Mouse (Mus musculus) A20 (cell line): Measurements from ENCODE around the gene Casc1.
A peak's percentile ranks its signal among the peaks of the same experiment; 100 is the strongest.

Experiments
- DNase-seq: peaks from one replicate; pipeline ENCODE4 v3.0.0-alpha.2; 2011; ENCODE audit warnings: low read depth, low spot score

Casc1 gene

GRCm38 (mm10) chr6:145210816-145211338 is at the start of gene Casc1, which contains the start of gene Etfrf1:
TSS of gene Casc1 (minus strand) at chr6:145211005.
TSS of gene Etfrf1 (plus strand) at chr6:145211134.
- peak; percentile 99 for DNase-seq

DNA sequence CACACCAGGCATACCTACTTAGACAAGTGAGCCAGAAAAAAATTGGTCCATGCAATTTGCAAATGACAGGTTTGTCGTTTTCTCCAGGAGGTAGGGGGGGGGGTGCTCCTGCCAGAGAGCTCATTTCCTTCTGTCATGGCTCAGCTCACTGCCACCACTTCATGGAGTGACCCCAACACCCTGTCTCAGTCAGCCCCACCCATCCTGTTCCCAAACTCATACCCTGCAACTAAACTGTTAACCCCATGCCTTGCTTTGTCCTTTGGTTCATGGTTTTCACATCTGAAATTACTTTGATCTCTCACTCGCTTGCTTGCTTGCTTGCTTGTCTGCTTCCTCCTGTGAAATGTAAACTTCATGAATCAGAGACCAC is 45.9 kb upstream of the Casc1 start:
- DNase-seq, result no peak

GRCm38 (mm10) chr6:145255952-145256700 is 45.3 kb upstream of the Casc1 start:
- DNase-seq, result no peak

- no peak for DNase-seq
Measured at GRCm38 (mm10) chr6:145250820-145251219, 40.0 kb upstream of the Casc1 start.

DNA sequence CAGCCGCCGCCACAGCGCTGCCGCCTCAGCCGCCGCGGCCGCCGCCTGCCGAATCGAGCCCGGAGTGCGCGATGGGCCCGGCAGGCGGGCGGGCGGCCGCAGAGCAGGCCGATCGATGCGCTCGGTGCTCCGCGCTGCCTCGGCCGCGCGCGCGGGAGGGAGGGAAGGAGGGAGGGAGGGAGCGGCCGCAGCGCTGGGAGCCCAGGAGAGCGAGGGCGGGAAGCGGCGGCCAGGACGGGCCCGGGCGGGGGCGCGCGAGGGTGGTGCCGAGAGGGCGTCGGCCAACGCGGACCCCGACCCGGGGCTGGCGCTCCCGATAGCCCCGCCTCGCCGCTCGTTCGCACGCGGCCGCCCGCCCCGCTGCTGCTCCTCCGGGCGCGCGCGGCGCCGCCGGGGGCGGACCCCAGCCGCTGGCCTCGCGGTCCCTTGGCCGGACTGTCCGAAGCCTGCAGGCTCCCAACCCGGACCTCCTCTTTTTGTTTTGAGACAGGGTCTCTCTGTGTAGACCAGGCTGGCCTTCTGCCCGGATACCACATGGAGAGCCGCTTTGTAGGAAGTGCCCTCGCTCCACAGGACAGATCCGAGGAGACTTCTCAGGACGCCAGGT is 39.5 kb upstream of the Casc1 start, which contains the start of gene Kras:
Kras (minus strand) TSS at position 55 of the 607 bp plus-strand sequence.
- peak; percentile 94 for DNase-seq

- peak; percentile 78 for DNase-seq
Measured at GRCm38 (mm10) chr6:145249291-145250184, 38.7 kb upstream of the Casc1 start.

DNA sequence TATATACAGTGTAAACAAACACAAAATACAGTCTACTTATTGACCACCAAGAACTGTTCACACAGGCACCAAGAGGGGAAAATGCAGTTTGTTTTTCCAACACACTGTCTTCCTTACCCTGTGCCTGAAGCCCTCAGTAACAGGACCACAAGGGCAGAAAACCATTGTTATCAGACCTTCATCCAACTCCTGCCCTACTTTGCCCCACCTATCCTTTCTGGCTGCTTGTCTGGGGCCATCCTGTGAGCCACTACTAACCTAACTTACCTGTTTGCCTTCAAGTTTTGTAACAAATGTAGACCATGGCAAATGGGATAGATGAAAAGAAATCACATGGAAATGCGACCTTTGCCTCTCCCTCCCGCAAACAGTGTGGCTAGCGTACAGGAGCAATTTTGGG is 37.1 kb upstream of the Casc1 start:
- peak; percentile 29 for DNase-seq

DNA sequence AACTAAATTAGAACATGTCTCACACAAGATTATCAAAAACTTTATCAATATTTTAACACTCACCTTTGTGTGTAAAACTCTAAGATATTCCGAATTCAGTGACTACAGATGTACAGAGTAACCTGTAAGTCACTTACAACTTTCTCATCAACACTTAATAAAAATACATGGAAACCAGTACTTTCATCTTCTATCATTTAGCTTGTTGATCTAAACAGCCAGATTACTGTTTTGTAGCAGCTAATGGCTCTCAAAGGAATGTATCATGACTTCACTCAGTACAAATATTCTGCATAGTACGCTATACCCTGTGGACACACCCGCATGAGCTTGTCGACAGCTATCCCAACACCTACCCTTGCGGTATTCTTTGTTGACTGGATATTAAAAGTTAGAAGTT is 36.0 kb upstream of the Casc1 start:
- no peak for DNase-seq

GRCm38 (mm10) chr6:145242521-145242920 is 31.7 kb upstream of the Casc1 start:
- DNase-seq, result peak; percentile 61

- DNase-seq, result no peak
Measured at GRCm38 (mm10) chr6:145240285-145240684, 29.5 kb upstream of the Casc1 start.

DNA sequence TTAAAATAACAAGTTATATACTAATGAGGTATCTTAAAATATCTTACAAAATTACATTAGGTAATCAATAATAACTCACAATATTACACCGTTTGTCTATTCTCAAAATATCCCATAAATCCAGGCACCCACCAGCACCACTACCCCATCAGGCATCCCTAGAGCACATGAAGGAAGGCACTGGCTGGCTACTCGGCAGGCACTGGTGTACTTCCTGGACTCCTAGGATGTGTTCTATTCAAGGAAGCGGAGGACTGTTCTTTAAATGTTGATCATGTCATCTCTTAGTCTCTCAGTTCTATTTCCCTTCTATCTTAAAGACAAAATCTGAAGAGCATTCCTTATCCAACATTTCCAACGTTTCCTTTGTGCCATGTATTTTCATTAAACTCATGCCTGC is 26.3 kb upstream of the Casc1 start:
- no peak for DNase-seq

DNA sequence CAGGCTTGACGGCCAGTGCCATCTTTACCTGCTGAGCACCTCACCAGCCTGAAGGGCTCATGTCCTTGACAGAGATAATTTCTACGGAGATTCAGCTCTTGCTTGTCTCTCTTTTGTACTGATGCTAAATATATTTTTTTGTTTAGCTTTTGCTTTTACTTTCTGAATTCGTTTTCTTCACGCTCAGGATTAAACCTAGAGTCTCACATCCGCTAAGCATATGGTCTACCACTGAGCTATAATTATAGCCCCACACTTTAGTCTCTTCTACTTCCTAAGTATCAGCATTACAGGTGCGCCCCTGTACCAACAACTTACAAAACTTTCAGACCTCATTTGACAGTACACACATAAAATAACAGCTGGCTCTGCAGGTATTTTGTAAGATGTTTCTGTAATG is 24.6 kb upstream of the Casc1 start:
- peak; percentile 60 for DNase-seq

- DNase-seq, result no peak
Measured at GRCm38 (mm10) chr6:145234391-145234790, 23.6 kb upstream of the Casc1 start.

DNA sequence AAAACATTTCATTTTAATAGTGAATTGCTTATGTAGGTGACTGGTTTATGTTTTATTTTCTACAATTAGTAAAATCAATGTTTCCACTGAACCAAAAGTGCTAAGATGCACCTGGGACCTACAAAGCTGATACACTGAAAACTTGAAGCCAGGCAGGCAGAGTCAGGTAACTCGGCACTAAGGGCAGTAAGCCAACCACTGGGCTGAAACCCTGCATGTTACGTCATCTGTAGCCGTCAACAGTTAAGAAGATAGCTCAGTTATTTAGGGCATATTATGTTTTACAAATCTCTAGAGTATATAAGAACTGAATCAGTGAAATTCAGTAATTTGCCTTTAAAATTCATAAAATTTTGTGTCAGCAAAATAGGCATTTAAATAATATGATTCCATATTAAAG is 15.5 kb upstream of the Casc1 start:
- DNase-seq, result no peak

GRCm38 (mm10) chr6:145224246-145224645 is 13.4 kb upstream of the Casc1 start:
- no peak for DNase-seq

- no peak for DNase-seq
Measured at GRCm38 (mm10) chr6:145215826-145216225, 5.0 kb upstream of the Casc1 start.

DNA sequence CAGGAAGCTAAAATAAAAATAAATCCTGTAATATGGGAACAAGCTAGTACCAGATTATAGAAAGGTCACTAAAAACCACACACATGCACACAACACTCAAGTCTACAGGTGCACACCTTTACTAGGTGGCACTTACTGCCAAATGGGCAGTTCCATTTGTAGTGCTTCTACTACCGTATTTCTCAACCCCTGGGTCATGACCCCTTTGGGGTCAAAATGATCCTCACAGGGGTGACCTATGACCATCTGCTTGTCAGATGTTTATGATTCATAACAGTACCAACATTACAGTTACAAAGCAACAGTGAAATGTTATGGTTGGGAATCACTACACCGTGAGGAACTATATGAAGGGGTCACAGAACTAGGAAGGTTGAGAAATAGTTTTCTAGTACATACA is 3.1 kb upstream of the Casc1 start:
- no peak for DNase-seq

- no peak for DNase-seq
Measured at GRCm38 (mm10) chr6:145211376-145212305, 836 bp upstream of the Casc1 start.

- DNase-seq, result no peak
Measured at GRCm38 (mm10) chr6:145210056-145210680, 637 bp downstream of the Casc1 start.

DNA sequence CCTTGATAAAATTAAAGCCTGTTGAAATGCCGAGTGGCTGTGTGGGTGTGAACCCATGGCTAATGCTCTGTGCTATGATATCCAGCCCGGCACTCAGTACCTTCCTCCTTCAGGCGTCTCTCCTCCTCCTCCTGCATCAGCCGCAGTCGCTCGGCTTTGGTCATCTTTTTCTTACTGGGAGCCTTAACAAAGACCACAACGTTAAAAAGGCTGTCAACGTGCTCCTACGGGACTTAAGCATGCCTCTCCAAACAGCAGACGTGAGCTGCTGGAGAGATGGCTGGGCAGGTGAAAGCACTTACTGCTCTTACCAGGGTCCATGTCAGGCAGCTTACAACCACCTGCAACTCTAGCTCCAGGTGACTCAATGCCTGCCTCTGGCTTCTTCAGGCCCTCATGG is 5.7 kb downstream of the Casc1 start:
- DNase-seq, result no peak
